Mouse (Mus musculus): ENCODE results near the gene Tlx2.

The Tlx2 gene

GRCm38 (mm10) chr6:83092416-83093127 lies 22.5 kb upstream of the Tlx2 start:
- peak in 1 of 2 experiments; percentile 64 for DNase-seq (ENCODE audit: inconsistent age in 2 of 2, low spot score in 1 of 2)

- no peak for DNase-seq (ENCODE audit: inconsistent age in 2 of 2, low spot score in 1 of 2)
Observed at GRCm38 (mm10) chr6:83087926-83088260, 17.8 kb upstream of the Tlx2 start.

- DNase-seq (ENCODE audit: inconsistent age in 2 of 2, low spot score in 1 of 2) = peak; percentile 78 to 91
Observed at GRCm38 (mm10) chr6:83087205-83087925, 17.3 kb upstream of the Tlx2 start.

GRCm38 (mm10) chr6:83086121-83087035 lies 16.3 kb upstream of the Tlx2 start, which contains the start of gene Lbx2:
Gene Lbx2 (plus strand): TSS chr6:83086367.
- DNase-seq (ENCODE audit: inconsistent age in 2 of 2, low spot score in 1 of 2) = peak; percentile 70 to 87

GRCm38 (mm10) chr6:83084477-83084876 lies 14.4 kb upstream of the Tlx2 start:
- DNase-seq (ENCODE audit: inconsistent age in 2 of 2, low spot score in 1 of 2) = peak in 1 of 2 experiments; percentile 32

GRCm38 (mm10) chr6:83083497-83083896 lies 13.4 kb upstream of the Tlx2 start:
- DNase-seq (ENCODE audit: inconsistent age in 2 of 2, low spot score in 1 of 2) = peak in 1 of 2 experiments; percentile 38

GRCm38 (mm10) chr6:83080210-83080609 lies 10.1 kb upstream of the Tlx2 start:
- peak in 1 of 2 experiments; percentile 31 for DNase-seq (ENCODE audit: inconsistent age in 2 of 2, low spot score in 1 of 2)

- DNase-seq (ENCODE audit: inconsistent age in 2 of 2, low spot score in 1 of 2) = peak; percentile 99 to 100
Observed at GRCm38 (mm10) chr6:83078324-83078858, 8.3 kb upstream of the Tlx2 start.

- no peak for DNase-seq (ENCODE audit: inconsistent age in 2 of 2, low spot score in 1 of 2)
Observed at GRCm38 (mm10) chr6:83077630-83078323, 7.7 kb upstream of the Tlx2 start, which contains the start of gene Pcgf1. Gene Pcgf1 (plus strand): TSS chr6:83077869.

- peak in 1 of 2 experiments; percentile 65 for DNase-seq (ENCODE audit: inconsistent age in 2 of 2, low spot score in 1 of 2)
Observed at GRCm38 (mm10) chr6:83074979-83075378, 4.9 kb upstream of the Tlx2 start.

- peak; percentile 61 to 70 for DNase-seq (ENCODE audit: inconsistent age in 2 of 2, low spot score in 1 of 2)
Observed at GRCm38 (mm10) chr6:83071220-83071619, 1.1 kb upstream of the Tlx2 start.

GRCm38 (mm10) chr6:83070311-83071219 lies 472 bp upstream of the Tlx2 start:
- peak; percentile 56 to 82 for DNase-seq (ENCODE audit: inconsistent age in 2 of 2, low spot score in 1 of 2)

GRCm38 (mm10) chr6:83069488-83070246 lies 426 bp downstream of the Tlx2 start:
- peak in 1 of 2 experiments; percentile 66 for DNase-seq (ENCODE audit: inconsistent age in 2 of 2, low spot score in 1 of 2)

GRCm38 (mm10) chr6:83068706-83069487 lies 1.2 kb downstream of the Tlx2 start:
- DNase-seq (ENCODE audit: inconsistent age in 2 of 2, low spot score in 1 of 2) = peak in 1 of 2 experiments; percentile 61

GRCm38 (mm10) chr6:83068221-83068620 lies 1.9 kb downstream of the Tlx2 start:
- no peak for DNase-seq (ENCODE audit: inconsistent age in 2 of 2, low spot score in 1 of 2)

- DNase-seq (ENCODE audit: inconsistent age in 2 of 2, low spot score in 1 of 2) = no peak
Observed at GRCm38 (mm10) chr6:83066441-83066840, 3.7 kb downstream of the Tlx2 start.

GRCm38 (mm10) chr6:83065995-83066394 lies 4.1 kb downstream of the Tlx2 start:
- no peak for DNase-seq (ENCODE audit: inconsistent age in 2 of 2, low spot score in 1 of 2)

GRCm38 (mm10) chr6:83058725-83059124 lies 11.4 kb downstream of the Tlx2 start:
- no peak for DNase-seq (ENCODE audit: inconsistent age in 2 of 2, low spot score in 1 of 2)

Measured in adrenal gland, adult (tissue).